Mouse (Mus musculus): ENCODE results near the gene Polrmt. TPM values are rescaled to one million over a fixed set of nuclear protein-coding genes. Genes with fewer than 3 reads are reported as not detected.

Gene Polrmt
- polyA plus RNA-seq, 1 experiment from 2014 or later = 47.3 TPM

DNA sequence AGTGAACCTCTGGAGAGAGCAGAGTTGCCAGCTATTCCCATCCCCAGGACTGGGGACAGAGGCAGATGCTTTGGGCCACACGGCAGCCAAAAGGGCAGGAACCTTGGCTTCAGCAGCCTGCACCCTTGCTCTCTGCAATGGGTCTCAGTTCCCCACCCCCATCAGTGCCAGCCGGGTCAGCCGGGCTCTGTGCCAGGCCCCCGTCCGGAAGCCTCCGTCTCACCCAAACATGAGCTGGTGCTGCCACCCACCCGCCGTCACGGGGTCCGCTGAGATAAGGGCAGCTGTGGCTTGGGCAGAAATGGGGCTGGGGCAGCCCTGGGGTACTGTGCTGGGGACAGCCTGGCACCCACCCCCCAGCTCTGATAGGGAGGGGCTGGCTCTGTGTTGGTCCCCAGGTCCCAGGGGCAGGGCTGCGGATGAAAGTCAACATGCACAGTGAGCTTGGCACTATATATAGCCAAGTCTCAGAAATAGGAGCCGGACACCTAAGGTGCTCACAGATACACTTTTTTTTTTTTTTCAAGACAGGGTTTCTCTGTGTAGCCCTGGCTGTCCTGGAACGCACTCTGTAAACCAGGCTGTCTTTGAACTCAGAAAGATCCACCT is 16.9 kb downstream of the Polrmt start:
- Histone ChIP-seq H3K9me3 (peaks cover 7% of the 10 kb centered on the region; the same call in 1 of the 2 replicates), H3K36me3 (peaks cover 24% of the 10 kb centered on the region), H3K4me1 (replicated peaks) (peaks cover 18% of the 10 kb centered on the region), H3K27me3 (ENCODE audit: insufficient read depth, poor library complexity, severe bottlenecking) (peaks cover 4% of the 10 kb centered on the region), H3K4me3 (no peak overlapping the region), H3K27ac (no peak overlapping the region)
- 86% methylated on average over 13 of the region's 13 CpGs for WGBS
- DNase-seq (ENCODE audit: low spot score) = no peak

DNA sequence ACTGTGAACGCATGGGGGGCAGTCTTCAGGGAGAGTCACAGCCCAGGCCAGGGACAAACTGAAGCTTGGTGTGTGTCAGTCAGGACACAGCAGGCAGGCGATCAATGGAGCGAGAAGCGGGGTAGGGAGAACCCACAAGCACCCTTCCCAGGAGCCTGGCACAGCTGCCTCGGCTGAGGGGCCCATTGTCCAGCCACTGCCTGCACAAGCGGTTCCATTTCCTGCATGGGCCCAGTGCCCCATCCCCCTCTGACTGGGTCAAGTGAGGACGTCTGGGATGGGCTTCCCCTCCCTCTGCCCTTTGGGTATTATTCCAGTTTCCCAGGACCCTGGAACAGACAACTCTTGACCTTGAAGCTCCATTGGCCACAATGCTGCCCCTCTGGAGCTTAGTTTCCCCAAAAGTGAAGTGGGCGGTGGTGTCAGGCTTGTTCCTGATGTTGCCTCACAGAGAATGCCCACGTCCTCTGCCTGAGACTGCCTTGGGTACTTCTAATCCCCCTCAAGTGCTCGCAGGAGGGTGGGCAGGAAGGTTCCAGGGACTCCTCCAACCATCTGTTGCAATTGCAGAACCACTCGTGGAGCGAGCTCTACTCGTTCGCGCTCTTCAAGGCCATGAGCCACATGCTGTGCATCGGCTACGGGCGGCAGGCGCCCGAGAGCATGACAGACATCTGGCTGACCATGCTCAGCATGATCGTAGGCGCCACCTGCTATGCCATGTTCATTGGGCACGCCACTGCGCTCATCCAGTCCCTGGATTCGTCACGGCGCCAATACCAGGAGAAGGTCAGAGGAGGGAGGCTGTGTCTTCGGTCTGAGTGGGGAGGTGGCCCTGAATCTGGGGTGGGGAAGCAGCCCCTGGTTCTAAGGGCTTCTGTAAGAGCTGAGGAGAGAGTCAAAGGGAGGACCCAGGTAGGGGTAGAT is 17.8 kb downstream of the Polrmt start:
- peaks cover 7% of the 10 kb centered on the region; the same call in 1 of the 2 replicates for H3K9me3 ChIP-seq
- 75% methylated on average over 28 of the region's 28 CpGs for WGBS
- H3K27ac ChIP-seq = no peak overlapping the region
- H3K4me1 ChIP-seq (replicated peaks) = peaks cover 22% of the 10 kb centered on the region
- DNase-seq (ENCODE audit: low spot score) = no peak
- H3K27me3 ChIP-seq (ENCODE audit: insufficient read depth, poor library complexity, severe bottlenecking) = no peaks in the 10 kb centered on the region
- peaks cover 15% of the 10 kb centered on the region for H3K36me3 ChIP-seq
- H3K4me3 ChIP-seq = no peak overlapping the region

DNA sequence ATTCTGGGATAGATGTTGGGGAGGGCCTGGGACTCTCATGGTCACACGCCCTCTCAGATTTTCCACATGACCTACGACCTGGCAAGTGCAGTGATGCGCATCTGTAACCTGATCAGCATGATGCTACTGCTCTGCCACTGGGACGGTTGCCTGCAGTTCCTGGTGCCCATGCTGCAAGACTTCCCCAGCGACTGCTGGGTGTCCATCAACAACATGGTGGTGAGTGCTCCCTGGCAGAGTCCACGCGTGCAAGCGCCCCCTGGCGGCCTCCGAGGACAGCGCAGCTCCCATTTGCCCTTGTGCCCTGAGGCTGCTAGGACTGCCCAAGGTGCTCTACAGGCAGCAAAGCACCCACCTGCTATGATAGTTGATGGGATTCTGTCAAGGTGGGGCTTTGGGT is 20.3 kb downstream of the Polrmt start:
- no peak overlapping the region for H3K27ac ChIP-seq
- WGBS = 29% methylated on average over 11 of the region's 11 CpGs
- no peaks in the 10 kb centered on the region for H3K36me3 ChIP-seq
- peak; percentile 50 for DNase-seq (ENCODE audit: low spot score)
- no peaks in the 10 kb centered on the region for H3K27me3 ChIP-seq (ENCODE audit: insufficient read depth, poor library complexity, severe bottlenecking)
- H3K4me3 ChIP-seq = no peak overlapping the region
- 0 out of 2 replicates have a peak, but pooled peaks cover 3% of the 10 kb centered on the region for H3K9me3 ChIP-seq
- H3K4me1 ChIP-seq (replicated peaks) = peaks cover 30% of the 10 kb centered on the region

DNA sequence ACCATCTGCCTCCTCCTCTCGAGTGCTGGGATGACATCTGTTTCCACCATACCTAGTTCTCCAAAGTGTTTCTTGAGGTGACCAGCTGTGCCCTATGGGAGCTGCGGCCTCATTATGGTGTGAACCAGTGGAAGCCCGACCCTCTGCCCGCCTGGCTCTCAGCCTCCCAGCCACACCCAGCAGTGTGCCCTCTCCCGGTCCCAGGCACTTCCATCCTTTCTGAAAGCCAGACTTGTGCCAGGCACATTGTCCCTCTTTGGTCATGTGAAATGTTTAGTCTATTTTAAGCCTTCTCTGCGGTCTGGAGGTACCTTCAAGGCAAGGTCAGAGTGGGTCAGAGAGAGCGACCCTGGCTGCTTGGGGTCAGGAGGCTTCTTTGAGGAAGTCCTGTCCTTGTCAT is 22.7 kb downstream of the Polrmt start:
- Histone ChIP-seq H3K27me3 (ENCODE audit: insufficient read depth, poor library complexity, severe bottlenecking) (peaks cover 15% of the 10 kb centered on the region), H3K27ac (no peak overlapping the region), H3K4me3 (no peak overlapping the region), H3K36me3 (no peaks in the 10 kb centered on the region), H3K9me3 (0 out of 2 replicates have a peak, but pooled peaks cover 3% of the 10 kb centered on the region), H3K4me1 (replicated peaks) (peaks cover 27% of the 10 kb centered on the region)
- 89% methylated on average over 7 of the region's 7 CpGs for WGBS
- no peak for DNase-seq (ENCODE audit: low spot score)

DNA sequence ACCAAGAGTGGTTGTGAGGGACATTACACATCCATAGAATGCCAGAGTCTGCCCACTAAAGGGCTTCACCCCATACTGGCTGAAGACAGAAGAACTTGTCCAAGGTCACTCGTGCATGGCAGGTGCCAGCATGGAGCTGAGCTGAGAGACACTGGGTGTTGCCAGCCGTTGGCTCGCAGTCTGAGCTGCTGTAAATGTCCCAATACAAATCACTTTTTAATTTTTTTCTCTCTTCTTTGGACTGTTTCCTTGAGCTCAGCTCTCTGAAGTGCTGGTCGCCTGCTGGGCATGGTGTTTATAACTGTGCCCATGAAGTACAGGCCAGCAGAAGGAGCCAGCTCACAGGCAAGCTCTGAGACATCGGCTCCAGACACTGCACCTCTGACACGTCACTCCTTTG is 23.3 kb downstream of the Polrmt start:
- peaks cover 21% of the 10 kb centered on the region for H3K4me1 ChIP-seq (replicated peaks)
- no peak overlapping the region for H3K27ac ChIP-seq
- H3K4me3 ChIP-seq = no peak overlapping the region
- no peak for DNase-seq (ENCODE audit: low spot score)
- 0 out of 2 replicates have a peak, but pooled peaks cover 3% of the 10 kb centered on the region for H3K9me3 ChIP-seq
- 53% methylated on average over 6 of the region's 6 CpGs for WGBS
- H3K27me3 ChIP-seq (ENCODE audit: insufficient read depth, poor library complexity, severe bottlenecking) = peaks cover 22% of the 10 kb centered on the region
- no peaks in the 10 kb centered on the region for H3K36me3 ChIP-seq

DNA sequence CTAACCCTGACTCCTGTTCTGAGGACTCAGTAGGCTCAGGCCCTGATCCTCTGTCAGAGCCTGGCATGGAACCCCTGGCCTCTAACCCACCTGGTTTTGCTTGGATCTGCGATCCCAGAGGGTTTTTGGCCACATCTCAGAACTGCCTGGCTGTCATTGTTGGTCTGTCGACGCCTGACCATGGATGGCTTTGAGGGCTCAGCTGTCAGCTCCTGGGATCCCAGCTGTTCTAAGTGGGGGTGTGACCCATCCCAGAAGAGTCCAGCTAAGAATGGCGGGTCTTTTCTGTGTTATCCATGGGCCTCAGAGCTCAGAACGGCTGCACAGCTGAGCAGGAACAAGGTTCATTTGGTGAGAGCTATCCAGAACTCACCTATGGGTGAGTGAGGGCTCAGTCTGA is 25.3 kb downstream of the Polrmt start:
- WGBS = 60% methylated on average over 5 of the region's 5 CpGs
- no peak for DNase-seq (ENCODE audit: low spot score)
- Histone ChIP-seq H3K27me3 (ENCODE audit: insufficient read depth, poor library complexity, severe bottlenecking) (peaks cover 41% of the 10 kb centered on the region), H3K4me3 (no peak overlapping the region), H3K9me3 (no peaks in the 10 kb centered on the region), H3K27ac (no peak overlapping the region), H3K36me3 (no peaks in the 10 kb centered on the region), H3K4me1 (replicated peaks) (peaks cover 34% of the 10 kb centered on the region)

DNA sequence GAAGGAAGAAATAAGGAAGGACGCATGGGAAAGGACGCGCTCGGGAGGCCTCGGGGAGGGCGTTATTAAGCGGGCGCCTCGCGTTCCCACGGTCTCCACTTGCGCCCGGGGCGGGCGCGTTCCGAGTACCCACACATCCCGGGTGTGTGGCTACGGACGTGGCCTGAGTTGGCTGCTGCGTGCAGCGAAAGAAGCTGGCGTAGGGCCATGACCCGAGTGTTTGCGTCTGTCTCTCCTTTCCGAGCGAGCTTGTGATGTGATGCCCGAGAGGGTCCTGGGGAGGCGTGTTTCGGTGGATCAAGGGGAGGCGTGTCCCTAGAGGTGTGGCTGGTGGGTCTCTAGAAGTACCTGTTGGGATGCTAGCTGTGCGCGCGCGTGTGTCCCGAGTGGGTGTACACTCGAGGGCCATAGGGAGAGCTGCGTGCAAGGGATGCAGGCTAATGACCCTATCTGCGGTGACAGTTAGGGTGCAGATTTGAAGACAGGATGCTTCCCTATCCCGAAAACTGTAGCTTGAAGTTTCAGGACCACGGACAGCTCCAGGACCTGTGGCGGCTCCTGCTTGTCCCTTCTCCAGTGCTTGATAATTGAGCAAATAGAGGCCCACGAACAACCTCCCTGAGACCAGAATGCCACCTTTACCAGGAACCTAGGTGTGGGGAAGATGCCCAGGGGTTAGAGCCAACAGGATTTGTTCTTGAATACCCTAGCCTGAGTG is 28.6 kb downstream of the Polrmt start:
- Histone ChIP-seq H3K4me3 (peak overlapping the region; percentile 68), H3K27ac (no peak overlapping the region), H3K4me1 (replicated peaks) (peaks cover 28% of the 10 kb centered on the region), H3K27me3 (ENCODE audit: insufficient read depth, poor library complexity, severe bottlenecking) (peaks cover 64% of the 10 kb centered on the region), H3K36me3 (no peaks in the 10 kb centered on the region), H3K9me3 (no peaks in the 10 kb centered on the region)
- peak; percentile 76 for DNase-seq (ENCODE audit: low spot score)
- 6% methylated on average over 43 of the region's 43 CpGs for WGBS

DNA sequence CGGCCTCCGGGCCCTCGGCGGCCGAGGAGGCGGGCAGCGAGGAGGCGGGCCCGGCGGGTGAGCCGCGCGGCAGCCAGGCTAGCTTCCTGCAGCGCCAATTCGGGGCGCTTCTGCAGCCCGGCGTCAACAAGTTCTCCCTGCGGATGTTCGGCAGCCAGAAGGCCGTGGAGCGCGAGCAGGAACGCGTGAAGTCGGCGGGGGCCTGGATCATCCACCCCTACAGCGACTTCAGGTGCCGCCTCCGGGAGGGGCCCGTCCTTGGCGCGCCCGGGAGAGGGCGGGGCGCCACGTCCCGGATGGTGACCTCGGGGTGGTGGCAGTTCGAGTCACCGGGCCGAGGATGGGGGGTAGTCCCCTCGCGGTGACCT is 29.4 kb downstream of the Polrmt start:
- WGBS = under 1% methylated on average over 44 of the region's 44 CpGs
- DNase-seq (ENCODE audit: low spot score) = no peak
- peak overlapping the region; percentile 64 for H3K27ac ChIP-seq
- H3K4me3 ChIP-seq = peak overlapping the region; percentile 68
- H3K9me3 ChIP-seq = no peaks in the 10 kb centered on the region
- H3K36me3 ChIP-seq = peaks cover 7% of the 10 kb centered on the region; the same call in 1 of the 2 replicates
- peaks cover 64% of the 10 kb centered on the region for H3K27me3 ChIP-seq (ENCODE audit: insufficient read depth, poor library complexity, severe bottlenecking)
- H3K4me1 ChIP-seq (replicated peaks) = peaks cover 25% of the 10 kb centered on the region

DNA sequence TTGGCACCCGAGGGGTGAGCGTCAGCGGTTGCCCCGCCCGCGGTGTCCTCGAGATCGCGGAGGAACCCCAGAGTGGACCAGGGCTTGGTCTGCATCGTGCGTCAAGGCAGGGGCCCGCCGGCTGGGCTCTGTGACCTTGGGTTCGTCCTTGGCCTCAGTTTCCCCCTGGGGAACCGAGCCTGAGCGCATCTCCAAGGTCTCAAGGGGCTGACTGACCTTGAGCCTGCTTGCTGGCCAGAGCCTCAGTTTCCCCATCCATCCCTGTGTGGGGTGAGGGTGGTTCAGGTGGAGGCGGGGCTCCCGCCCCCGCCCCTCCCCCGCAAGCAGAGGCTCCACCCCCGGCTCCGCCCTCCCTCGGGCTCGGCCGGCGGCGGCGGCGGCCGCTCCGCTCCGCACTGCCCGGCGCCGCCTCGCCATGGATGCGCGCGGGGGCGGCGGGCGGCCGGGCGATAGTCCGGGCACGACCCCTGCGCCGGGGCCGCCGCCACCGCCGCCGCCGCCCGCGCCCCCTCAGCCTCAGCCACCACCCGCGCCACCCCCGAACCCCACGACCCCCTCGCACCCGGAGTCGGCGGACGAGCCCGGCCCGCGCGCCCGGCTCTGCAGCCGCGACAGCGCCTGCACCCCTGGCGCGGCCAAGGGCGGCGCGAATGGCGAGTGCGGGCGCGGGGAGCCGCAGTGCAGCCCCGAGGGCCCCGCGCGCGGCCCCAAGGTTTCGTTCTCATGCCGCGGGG is 30.0 kb downstream of the Polrmt start, which contains the start of gene Hcn2:
Hcn2 (plus strand) TSS at position 381 of the 734 bp plus-strand sequence.
- 2% methylated on average over 84 of the region's 91 CpGs for WGBS
- peaks cover 25% of the 10 kb centered on the region for H3K4me1 ChIP-seq (replicated peaks)

DNA sequence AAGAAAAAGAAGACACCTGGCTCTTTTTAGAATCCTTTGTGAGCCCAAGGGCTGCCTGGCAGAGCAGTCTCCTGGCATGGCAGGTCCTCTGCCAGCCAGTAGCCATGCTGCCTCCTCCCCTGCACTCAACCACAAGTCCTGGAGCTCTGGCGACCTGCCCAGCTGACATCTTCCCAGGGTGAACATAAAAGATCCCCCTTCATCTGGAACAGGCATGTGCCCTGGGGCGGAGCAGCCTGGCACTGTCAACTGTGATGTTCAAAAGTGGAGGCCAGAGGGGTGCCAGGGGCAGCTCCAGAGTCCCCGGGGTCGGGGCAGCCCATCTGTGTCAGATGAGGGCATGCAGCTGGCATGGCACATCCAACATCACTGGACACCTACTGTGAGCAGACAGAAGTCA is 31.4 kb downstream of the Polrmt start:
- no peak for DNase-seq (ENCODE audit: low spot score)
- H3K36me3 ChIP-seq = peaks cover 27% of the 10 kb centered on the region
- H3K4me1 ChIP-seq (replicated peaks) = peaks cover 25% of the 10 kb centered on the region
- H3K9me3 ChIP-seq = no peaks in the 10 kb centered on the region
- H3K27ac ChIP-seq = no peak overlapping the region
- no peak overlapping the region for H3K4me3 ChIP-seq
- peaks cover 62% of the 10 kb centered on the region for H3K27me3 ChIP-seq (ENCODE audit: insufficient read depth, poor library complexity, severe bottlenecking)
- WGBS = 65% methylated on average over 4 of the region's 4 CpGs

More for the DNA sequence above, 30.0 kb downstream of the Polrmt start, which contains the start of gene Hcn2:
- H3K36me3 ChIP-seq = peaks cover 12% of the 10 kb centered on the region
- H3K27me3 ChIP-seq (ENCODE audit: insufficient read depth, poor library complexity, severe bottlenecking) = peaks cover 64% of the 10 kb centered on the region
- peak within 1 kb of the TSS; percentile 64 for H3K27ac ChIP-seq
- H3K9me3 ChIP-seq = no peaks in the 10 kb centered on the region
- no peak for DNase-seq (ENCODE audit: low spot score)
- peak within 1 kb of the TSS; percentile 68 for H3K4me3 ChIP-seq

DNA sequence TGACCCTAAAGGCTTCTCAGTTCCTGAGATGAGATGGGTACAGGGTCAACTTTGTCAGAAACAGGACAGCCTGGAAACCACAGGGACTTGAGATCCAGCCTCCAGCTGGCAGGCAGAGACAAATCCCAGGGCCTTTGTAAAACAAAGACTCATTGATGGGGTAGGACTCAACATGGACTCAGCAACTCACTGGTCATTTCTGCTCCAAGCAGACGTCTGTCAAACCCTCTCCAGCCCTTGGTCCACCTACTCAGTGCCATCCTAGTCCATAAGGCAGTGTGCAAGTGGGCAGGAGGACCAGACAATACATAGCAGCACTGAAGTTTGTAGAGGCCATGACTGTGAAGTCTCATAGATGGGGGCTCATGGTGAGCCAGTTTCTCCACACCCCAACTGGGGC is 33.2 kb downstream of the Polrmt start:
- Histone ChIP-seq H3K9me3 (no peaks in the 10 kb centered on the region), H3K27ac (no peak overlapping the region), H3K4me1 (replicated peaks) (peaks cover 30% of the 10 kb centered on the region), H3K36me3 (peaks cover 45% of the 10 kb centered on the region), H3K4me3 (no peak overlapping the region), H3K27me3 (ENCODE audit: insufficient read depth, poor library complexity, severe bottlenecking) (peaks cover 44% of the 10 kb centered on the region)
- 47% methylated on average over 1 of the region's 1 CpGs for WGBS
- no peak for DNase-seq (ENCODE audit: low spot score)

DNA sequence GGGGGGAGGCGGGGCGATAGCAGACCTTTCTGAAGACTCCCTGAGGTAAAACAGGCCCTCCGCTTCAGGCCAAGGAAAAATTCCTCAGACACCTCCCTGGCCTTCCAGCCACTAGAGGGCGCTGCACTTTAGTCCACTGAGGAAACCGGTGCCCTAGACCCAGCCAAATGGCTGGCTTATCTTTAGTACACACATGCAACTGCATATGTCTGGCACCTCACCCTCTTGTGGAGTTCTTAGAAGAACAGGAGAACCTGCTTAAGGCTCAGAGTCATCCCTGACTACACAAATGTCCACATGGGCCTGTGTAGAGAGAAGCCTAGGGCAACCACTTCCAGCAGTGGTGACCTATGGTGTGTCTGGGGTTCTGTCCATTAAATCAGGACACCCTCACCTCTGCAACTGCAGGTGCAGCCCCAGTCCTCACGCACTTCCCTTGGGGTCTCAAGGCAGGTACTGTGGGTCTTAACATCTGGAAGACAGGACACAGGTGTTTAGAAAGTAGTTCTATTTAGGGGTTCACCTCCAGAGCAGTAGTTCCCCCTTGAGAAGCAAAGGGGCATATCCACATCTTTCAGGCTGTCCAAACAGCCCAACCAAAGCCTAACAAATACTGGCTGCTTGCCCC is 33.8 kb downstream of the Polrmt start:
- peaks cover 50% of the 10 kb centered on the region for H3K36me3 ChIP-seq
- whole genome bisulfite sequencing = 13% methylated on average over 6 of the region's 6 CpGs

More for the DNA sequence above, 33.8 kb downstream of the Polrmt start:
- H3K27me3 ChIP-seq (ENCODE audit: insufficient read depth, poor library complexity, severe bottlenecking) = peaks cover 38% of the 10 kb centered on the region
- peaks cover 30% of the 10 kb centered on the region for H3K4me1 ChIP-seq (replicated peaks)
- no peak overlapping the region for H3K4me3 ChIP-seq
- H3K27ac ChIP-seq = no peak overlapping the region
- peak; percentile 81 for DNase-seq (ENCODE audit: low spot score)
- H3K9me3 ChIP-seq = no peaks in the 10 kb centered on the region
